Mouse (Mus musculus): ENCODE measurements around the gene Lhfpl3.

DNA sequence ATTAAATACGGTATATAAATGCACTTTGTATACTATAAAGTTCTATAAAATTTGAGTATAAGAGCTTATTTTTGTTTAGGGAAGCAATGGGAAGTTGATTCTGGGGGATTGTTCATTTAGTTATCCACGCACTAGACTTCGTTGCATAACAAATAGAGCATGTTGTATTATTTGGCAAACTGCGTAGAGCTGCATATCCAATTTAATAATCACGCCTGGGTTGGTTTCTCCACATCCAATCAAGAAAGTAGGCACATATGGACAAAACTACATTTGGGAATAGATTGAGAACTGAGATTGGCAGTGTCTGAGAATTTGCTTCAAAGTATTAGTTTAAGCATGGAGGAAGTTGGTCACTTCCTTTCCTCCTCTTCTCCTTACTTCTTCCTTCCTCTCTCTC is 123.2 kb downstream of the Lhfpl3 start:
- TF ChIP-seq CTCF (IDR thresholded peaks at IDR 0.05) (no peak), EP300 (IDR thresholded peaks at IDR 0.05; ENCODE audit: insufficient read depth, low read depth, low read length) (no peak), POLR2A (IDR thresholded peaks at IDR 0.05; ENCODE audit: insufficient read depth, low read depth, low read length) (no peak)

All from heart, adult 2 months (tissue).